In the genomic region with DNA sequence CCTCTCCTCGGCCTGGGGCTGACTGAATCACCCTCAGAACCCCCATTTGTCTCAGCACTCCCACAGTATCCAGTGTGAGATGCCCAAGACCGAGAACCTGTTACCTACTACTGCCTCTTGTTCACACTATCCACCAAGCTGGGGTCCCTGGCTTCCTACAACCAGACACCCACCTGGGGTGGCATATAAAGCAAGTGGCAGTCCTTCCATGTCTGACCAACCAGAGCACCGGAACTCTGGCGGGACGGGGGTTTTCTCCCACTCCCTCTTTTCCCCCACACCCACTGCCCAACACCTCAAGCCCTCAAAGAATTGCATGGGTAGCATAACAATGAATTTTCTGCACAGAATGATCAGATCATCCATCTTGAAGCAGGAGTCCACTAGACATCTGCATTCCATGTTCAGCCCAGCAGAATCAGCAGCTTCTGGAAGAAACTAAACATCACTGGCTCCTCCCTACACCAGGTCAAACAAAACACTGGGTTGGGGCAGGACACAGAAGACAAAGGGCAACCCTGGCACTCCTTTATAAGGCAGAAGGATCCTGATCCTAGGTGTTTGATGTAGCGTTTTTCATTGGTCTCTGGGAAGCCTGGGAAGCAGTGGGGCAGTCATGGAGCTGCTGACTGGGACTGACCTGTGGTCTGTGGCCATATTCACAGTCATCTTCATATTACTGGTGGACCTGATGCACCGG, we compare ENCODE assay signal across 9 mouse cellular contexts.
"Had no signal": no experiment of that assay in that cellular context is flagged by ENCODE, and none has a peak within 500 bp of the region (broad histone marks: within the 10 kb centered on the region; RNA-seq: fewer than 3 reads in every experiment).

Cyp2d12 (plus strand) TSS at position 542 of the 700 bp plus-strand sequence.

- DNase-seq: layer of hippocampus, adult 9-11 months; liver; lung, adult 18-20 months; lung, postnatal 10 days; lung, postnatal 36 days; retina, postnatal 1 day; right cerebral cortex, postnatal 25 days; spleen, adult 18-20 months; thymus, postnatal 25 days had no signal
